Mouse (Mus musculus) heart, adult 8-10 months (tissue): ENCODE measurements around the gene Arl13a. TPM values are rescaled to one million over a fixed set of nuclear protein-coding genes. Genes with fewer than 3 reads are reported as not detected.
"Not testable (repeated sequence)": the region's sequence is repeated elsewhere in the genome, so short reads cannot be mapped to it uniquely, and the experiment has no call there.

Experiments
- DNase-seq: peaks from one replicate; pipeline ENCODE4 v3.0.0; 2022; ENCODE audit warnings: low spot score
- total RNA-seq, 4 experiments: library from RNA; stranded (reverse); gene quantifications; 2 replicates each; pipeline ENCODE4 v1.2.4; 2022

The Arl13a gene
- total RNA-seq, result not detected

- DNase-seq, result not testable (repeated sequence)
Observed at GRCm38 (mm10) chrX:134187201-134187600, at the start of gene Arl13a. TSS of gene Arl13a (plus strand) at chrX:134187501.

DNA sequence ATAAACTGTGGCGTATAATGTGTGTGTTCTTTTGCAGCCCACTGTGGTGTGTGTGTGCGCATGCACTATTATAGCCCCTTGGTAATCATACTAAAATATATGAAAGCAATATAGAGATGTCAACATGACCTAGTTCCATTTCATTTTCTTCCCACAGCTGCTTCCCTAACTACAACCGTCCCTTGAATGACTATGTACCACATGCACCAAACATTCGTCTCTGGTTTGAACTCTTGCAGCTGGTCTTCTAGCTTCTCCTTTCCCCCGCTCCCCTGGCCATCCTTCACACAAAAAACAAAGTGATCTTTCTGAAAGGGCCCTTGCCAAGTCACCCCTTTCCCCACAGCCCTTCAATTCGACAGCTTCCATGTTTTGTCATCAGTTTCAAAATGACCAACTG is 47.3 kb upstream of the Arl13a start:
- no peak for DNase-seq

GRCm38 (mm10) chrX:134141551-134141950 is 45.8 kb upstream of the Arl13a start:
- no peak for DNase-seq

GRCm38 (mm10) chrX:134141986-134142385 is 45.3 kb upstream of the Arl13a start:
- DNase-seq, result no peak

DNA sequence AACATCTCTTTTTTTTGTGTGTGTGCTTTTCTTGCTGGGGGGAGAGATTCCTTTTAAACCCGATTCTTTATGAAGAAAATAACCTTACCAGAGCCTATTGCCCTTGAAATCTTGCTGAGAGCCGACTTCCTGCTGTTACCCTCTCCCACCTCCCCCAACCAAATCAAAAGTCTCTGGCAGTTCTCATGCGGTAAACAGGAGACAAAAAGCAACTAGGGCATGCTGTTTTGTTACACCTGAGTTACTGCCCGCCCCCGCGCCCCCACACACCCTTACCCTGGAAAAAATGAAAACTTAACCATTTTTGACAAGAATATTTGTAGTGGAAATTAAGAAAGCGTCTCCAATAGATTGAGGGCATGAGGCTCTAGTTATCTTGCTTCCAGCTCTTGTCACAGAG is 29.1 kb upstream of the Arl13a start:
- no peak for DNase-seq

GRCm38 (mm10) chrX:134160442-134160841 is 26.9 kb upstream of the Arl13a start:
- no peak for DNase-seq

- no peak for DNase-seq
Observed at GRCm38 (mm10) chrX:134162043-134162720, 25.1 kb upstream of the Arl13a start, which contains the start of gene Xkrx. TSS of gene Xkrx (minus strand) at chrX:134162076.

DNA sequence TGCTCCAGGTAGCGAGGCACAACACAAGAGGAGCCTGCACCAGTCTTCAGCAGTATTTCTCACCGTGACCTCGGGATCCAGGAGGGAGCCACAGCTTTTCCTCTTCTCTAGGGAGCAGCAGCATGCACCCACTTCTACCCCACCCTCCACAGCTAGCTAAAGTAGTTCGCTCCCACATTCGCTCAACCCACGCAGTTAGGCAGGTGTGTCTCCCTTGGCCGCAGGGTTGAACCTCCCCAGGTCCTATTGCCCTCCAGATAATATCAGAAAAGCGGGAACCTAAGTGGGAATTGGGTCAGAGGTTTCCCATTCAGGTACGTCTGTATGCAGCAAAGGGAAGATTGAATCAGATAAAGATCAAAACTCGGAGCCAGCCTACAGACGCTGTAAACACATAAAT is 24.5 kb upstream of the Arl13a start:
- no peak for DNase-seq

GRCm38 (mm10) chrX:134163484-134163883 is 23.8 kb upstream of the Arl13a start:
- DNase-seq, result no peak

GRCm38 (mm10) chrX:134170584-134170983 is 16.7 kb upstream of the Arl13a start:
- DNase-seq, result no peak

GRCm38 (mm10) chrX:134174699-134175098 is 12.6 kb upstream of the Arl13a start:
- no peak for DNase-seq

- no peak for DNase-seq
Observed at GRCm38 (mm10) chrX:134208491-134208890, 21.2 kb downstream of the Arl13a start.

- no peak for DNase-seq
Observed at GRCm38 (mm10) chrX:134211151-134211642, 23.9 kb downstream of the Arl13a start.

GRCm38 (mm10) chrX:134218161-134218560 is 30.9 kb downstream of the Arl13a start:
- DNase-seq, result no peak

DNA sequence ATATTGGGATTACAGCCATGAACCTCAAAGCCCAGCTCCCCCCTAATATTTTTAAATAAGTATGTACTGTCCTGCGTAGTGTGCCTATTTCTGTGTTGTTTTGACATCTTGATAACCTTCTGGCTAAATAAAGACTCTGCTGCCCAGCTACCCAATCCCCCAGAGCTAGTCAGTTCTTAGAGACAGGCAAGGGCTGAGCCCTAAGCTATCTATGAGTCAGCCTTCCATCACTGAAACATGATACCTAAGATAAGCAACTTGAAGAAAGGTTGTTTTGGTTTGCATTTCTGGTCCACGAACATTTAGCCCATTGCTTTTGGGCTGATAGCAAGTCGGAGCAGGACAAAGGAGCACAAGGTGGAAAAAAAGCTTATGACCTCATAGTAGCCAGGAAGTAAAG is 33.3 kb downstream of the Arl13a start:
- no peak for DNase-seq

GRCm38 (mm10) chrX:134221856-134222255 is 34.6 kb downstream of the Arl13a start, which contains the start of gene Nox1:
TSS of gene Nox1 (minus strand) at chrX:134221956.
- DNase-seq, result no peak

- no peak for DNase-seq
Observed at GRCm38 (mm10) chrX:134233048-134233447, 45.7 kb downstream of the Arl13a start.

- DNase-seq, result no peak
Observed at GRCm38 (mm10) chrX:134238266-134238665, 51.0 kb downstream of the Arl13a start.

- DNase-seq, result no peak
Observed at GRCm38 (mm10) chrX:134245946-134246345, 58.6 kb downstream of the Arl13a start.

DNA sequence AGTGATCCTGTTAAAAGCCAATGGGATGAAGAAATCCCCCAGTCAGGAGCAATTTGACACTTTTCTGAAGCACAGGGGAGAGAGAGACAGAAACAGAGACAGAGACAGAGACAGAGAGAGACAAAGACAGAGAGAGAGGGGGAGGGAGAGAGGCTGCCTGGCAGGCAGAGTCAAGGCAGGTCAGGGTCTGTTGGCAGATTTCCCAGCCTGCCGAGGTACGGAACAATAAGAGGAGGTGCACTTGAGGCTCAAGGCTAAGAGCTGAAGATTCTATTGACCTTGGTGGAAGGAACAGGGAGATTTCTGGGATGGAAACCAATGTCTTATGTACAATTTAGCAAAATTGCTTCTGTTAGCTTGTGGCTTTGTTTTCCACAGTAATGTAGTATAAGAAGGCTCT is 60.9 kb downstream of the Arl13a start:
- DNase-seq, result no peak
